Comparison of ENCODE assay signal across 18 mouse cellular contexts in genomic region chr8:31333545-31334297, GRCm38 (mm10).
"Had no signal": no experiment of that assay in that cellular context is flagged by ENCODE, and none has a peak within 500 bp of the region (broad histone marks: within the 10 kb centered on the region; RNA-seq: fewer than 3 reads in every experiment).

No protein-coding gene starts in this region.

- ATAC-seq: midbrain, embryonic 16.5 days had no signal

- H3K4me2 ChIP-seq: lung, embryonic 14.5 days; midbrain, embryonic 12.5 days; neural tube, embryonic 13.5 days; neural tube, embryonic 15.5 days had no signal

- DNase-seq: lung, embryonic 14.5 days; lung, postnatal 10 days; lung, postnatal 4 days; midbrain, embryonic 14.5 days; retina, postnatal 1 day; right cerebral cortex, adult 18-20 months; right cerebral cortex, postnatal 25 days; right cerebral cortex, postnatal 4 days; spleen, adult 18-20 months; thymus, adult 18-20 months; thymus, postnatal 14 days; thymus, postnatal 36 days had no signal

- H3K27ac ChIP-seq: midbrain, embryonic 10.5 days; midbrain, embryonic 12.5 days; neural tube, embryonic 13.5 days; neural tube, embryonic 15.5 days had no signal

- H3K36me3 ChIP-seq: midbrain, embryonic 10.5 days; midbrain, embryonic 12.5 days; neural tube, embryonic 13.5 days; neural tube, embryonic 15.5 days had no signal

- H3K4me3 ChIP-seq: midbrain, embryonic 10.5 days; midbrain, embryonic 12.5 days; myocyte; neural tube, embryonic 13.5 days; neural tube, embryonic 15.5 days had no signal

- H3K9ac ChIP-seq: lung, embryonic 14.5 days; midbrain, embryonic 12.5 days; neural tube, embryonic 13.5 days; neural tube, embryonic 15.5 days had no signal

- H3K9me3 ChIP-seq: midbrain, embryonic 10.5 days; midbrain, embryonic 12.5 days; neural tube, embryonic 13.5 days; neural tube, embryonic 15.5 days had no signal

- H3K4me1 ChIP-seq: midbrain, embryonic 10.5 days; midbrain, embryonic 12.5 days; neural tube, embryonic 13.5 days; neural tube, embryonic 15.5 days had no signal

- H3K27me3 ChIP-seq: midbrain, embryonic 12.5 days; neural tube, embryonic 13.5 days; neural tube, embryonic 15.5 days had no signal
